Mouse (Mus musculus): ENCODE data around the gene Cib3.

DNA sequence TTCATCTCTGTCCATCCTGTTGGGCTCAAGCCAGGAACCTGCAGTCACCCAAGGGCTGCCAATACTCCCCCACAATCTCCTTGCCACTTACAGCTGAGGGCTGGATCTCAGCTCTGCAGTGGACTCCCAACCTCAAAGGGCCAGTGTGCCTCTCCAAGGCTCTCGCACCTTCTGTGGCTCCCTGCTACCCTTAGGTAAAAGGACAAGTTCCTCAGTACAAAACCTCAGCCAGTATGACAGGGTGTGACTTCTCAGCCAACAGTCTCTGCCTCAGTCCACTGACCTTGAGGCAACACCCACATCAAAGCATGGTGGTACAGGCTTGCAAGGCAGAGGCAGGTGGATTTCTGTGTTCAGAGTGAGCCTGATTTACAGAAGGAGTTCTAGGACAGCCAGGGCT lies 791 bp downstream of the Cib3 start:
- TF ChIP-seq POLR2A (IDR thresholded peaks at IDR 0.05; ENCODE audit: insufficient read length, low read depth) (no peak), E2F4 (IDR thresholded peaks at IDR 0.05; ENCODE audit: insufficient read depth) (no peak), USF1 (IDR thresholded peaks at IDR 0.05; ENCODE audit: low read depth) (no peak), MAX (IDR thresholded peaks at IDR 0.05; ENCODE audit: low read depth) (no peak)
